Mouse (Mus musculus) megakaryocyte, embryonic 14.5 days (primary cell): Measurements from ENCODE around the gene Acer2.

ENCODE experiments used
- FLI1 ChIP-seq: IDR thresholded peaks from 2 replicates; pipeline ENCODE4 v1.6.1; 2012; ENCODE audit warnings: low read length, inconsistent platforms, mixed read lengths
- GATA1 ChIP-seq: IDR thresholded peaks from 3 replicates; pipeline ENCODE4 v1.6.1; 2012; ENCODE audit warnings: mixed read lengths, low read length, inconsistent platforms, borderline replicate concordance

DNA sequence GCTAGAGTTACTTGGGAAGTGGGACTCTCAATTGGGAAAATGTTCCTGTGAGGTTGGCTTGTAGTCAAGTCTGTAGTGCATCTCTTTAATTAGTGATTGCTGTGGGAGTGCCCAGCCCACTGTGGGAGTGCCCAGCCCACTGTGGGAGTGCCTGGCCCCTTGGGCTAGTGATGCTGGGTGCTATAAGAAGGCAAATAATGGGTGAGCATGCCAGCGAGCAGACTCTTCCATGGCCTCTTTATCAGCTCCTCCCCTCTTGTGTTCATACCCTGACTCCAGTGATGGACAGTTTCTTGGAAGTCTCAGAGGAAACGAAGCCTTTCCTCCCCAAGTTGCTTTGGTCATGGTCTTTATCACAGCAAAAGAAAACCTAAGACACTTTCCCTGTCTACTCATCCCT, 8.2 kb downstream of the Acer2 start:
- TF ChIP-seq GATA1 (no peak), FLI1 (no peak)
